Mouse (Mus musculus) kidney, embryonic 14.5 days (tissue): ENCODE data around the gene Atp6v0a1. TPM values are rescaled to one million over a fixed set of nuclear protein-coding genes. Genes with fewer than 3 reads are reported as not detected.

ENCODE experiments used
- ATAC-seq: fragments of 200-750 bp; cut with Nextera tagmentation; 2 replicates; pipeline ENCODE4 v1.8.0; 2017; ENCODE audit warnings: moderate number of reproducible peaks, mild to moderate bottlenecking, moderate TSS enrichment, moderate library complexity; ENCODE audit not compliant: low FRiP score, low TSS enrichment
- H3K27ac ChIP-seq: fragments of 300-500 bp; sonication (generic); 2 replicates; pipeline ENCODE4 v1.5.1; 2014; ENCODE audit warnings: low read depth, mild to moderate bottlenecking, low read length, moderate library complexity, mixed read lengths
- H3K27me3 ChIP-seq: fragments of 300-500 bp; sonication (generic); 2 replicates; pipeline ENCODE4 v1.6.1; 2014; ENCODE audit warnings: mild to moderate bottlenecking, low read length; ENCODE audit not compliant: control insufficient read depth, insufficient read depth
- H3K36me3 ChIP-seq: fragments of 300-500 bp; sonication (generic); 2 replicates; pipeline ENCODE4 v1.6.1; 2014; ENCODE audit warnings: low read length, mixed read lengths; ENCODE audit not compliant: control insufficient read depth, insufficient read depth
- H3K4me1 ChIP-seq: fragments of 300-500 bp; sonication (generic); 2 replicates; pipeline ENCODE4 v1.6.1; 2014; ENCODE audit warnings: low read length, mixed read lengths; ENCODE audit not compliant: control insufficient read depth, insufficient read depth
- H3K4me2 ChIP-seq: fragments of 300-500 bp; sonication (generic); replicated peaks from 2 replicates; pipeline ENCODE4 v1.6.1; 2014; ENCODE audit warnings: low read depth, mild to moderate bottlenecking, low read length
- H3K4me3 ChIP-seq: fragments of 300-500 bp; sonication (generic); 2 replicates; pipeline ENCODE4 v1.5.1; 2014; ENCODE audit warnings: mild to moderate bottlenecking, low read length
- H3K9ac ChIP-seq: fragments of 300-500 bp; sonication (generic); 2 replicates; pipeline ENCODE4 v1.6.1; 2014; ENCODE audit warnings: low read depth, mild to moderate bottlenecking, low read length, moderate library complexity
- H3K9me3 ChIP-seq: fragments of 300-500 bp; sonication (generic); 2 replicates; pipeline ENCODE4 v1.6.1; 2016; ENCODE audit warnings: low read length; ENCODE audit not compliant: control insufficient read depth
- WGBS: fragments of 180-500 bp; shearing (Covaris S2); extraction: QIAGEN DNeasy Blood & Tissue Kit; methylation state at CpG from one replicate; pipeline ENCODE4 v1.1.7; 2014; 5-methylcytosine and 5-hydroxymethylcytosine counted together
- microRNA-seq: library from miRNA; unstranded; fragments of <30 nt; microRNA quantifications from one replicate; pipeline ENCODE4, GENCODE M21; 2016
- polyA plus RNA-seq: library from polyadenylated mRNA; unstranded; fragments of >200 nt; fragmentation: Nextera tagmentation; extraction: Ambion mirVana; gene quantifications from 2 replicates; pipeline ENCODE4 v1.2.1, GENCODE M21; 2014

The Atp6v0a1 gene
- polyA plus RNA-seq, 1 experiment from 2014 or later: 38.8 TPM

DNA sequence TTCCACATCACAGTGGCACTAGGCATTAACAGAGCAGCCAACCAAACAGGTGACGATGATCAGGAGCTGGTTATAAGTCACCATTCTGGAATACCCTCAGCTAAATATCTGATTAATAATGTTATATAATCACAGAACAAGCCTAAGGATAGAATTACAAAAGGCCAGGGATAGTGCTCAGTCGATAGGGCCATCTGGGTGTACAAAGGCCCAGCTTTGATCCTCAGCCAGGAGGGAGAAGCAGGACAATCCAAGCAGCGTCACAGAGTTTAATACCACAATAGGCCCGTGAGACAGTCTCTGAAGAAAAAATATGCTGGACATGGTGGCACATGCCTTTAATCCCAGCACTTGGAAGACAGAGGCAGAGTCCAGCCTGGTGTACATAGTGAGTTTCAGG lies 100.1 kb downstream of the Atp6v0a1 start:
- H3K9me3 ChIP-seq: no peaks in the 10 kb centered on the region
- 84% methylated on average over 4 of the region's 4 CpGs for WGBS
- no peak overlapping the region for H3K4me3 ChIP-seq
- no peak overlapping the region for H3K4me2 ChIP-seq
- no peak for ATAC-seq
- peaks cover 10% of the 10 kb centered on the region; the same call in 1 of the 2 replicates for H3K36me3 ChIP-seq
- no peak overlapping the region for H3K27ac ChIP-seq
- H3K27me3 ChIP-seq: no peaks in the 10 kb centered on the region
- H3K9ac ChIP-seq: no peak overlapping the region
- H3K4me1 ChIP-seq: no peaks in the 10 kb centered on the region

DNA sequence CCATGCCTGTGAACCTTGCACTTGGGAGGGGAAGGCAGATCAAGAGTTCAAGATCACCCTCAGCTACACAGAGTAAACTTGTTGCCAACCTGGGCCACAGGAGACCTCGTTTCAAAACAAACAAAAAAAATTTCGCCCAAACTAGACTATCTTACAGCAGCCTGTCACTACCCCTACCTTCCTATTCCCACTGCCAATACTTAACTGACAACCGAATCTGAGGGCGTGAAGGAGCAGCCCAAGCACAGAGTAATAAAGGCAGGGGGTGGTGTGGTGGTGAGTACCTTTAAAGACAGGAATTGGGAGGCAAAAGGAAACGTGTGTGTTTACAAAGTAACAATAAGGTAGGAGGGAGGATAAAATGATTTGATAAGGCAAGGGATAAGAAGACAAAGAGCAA lies 101.5 kb downstream of the Atp6v0a1 start:
- ATAC-seq: no peak
- Histone ChIP-seq H3K4me3 (no peak overlapping the region), H3K36me3 (no peaks in the 10 kb centered on the region), H3K4me1 (peaks cover under 1% of the 10 kb centered on the region; the same call in 1 of the 2 replicates), H3K4me2 (no peak overlapping the region), H3K9me3 (no peaks in the 10 kb centered on the region), H3K9ac (no peak overlapping the region), H3K27ac (no peak overlapping the region), H3K27me3 (no peaks in the 10 kb centered on the region)
- WGBS: 56% methylated on average over 5 of the region's 5 CpGs

DNA sequence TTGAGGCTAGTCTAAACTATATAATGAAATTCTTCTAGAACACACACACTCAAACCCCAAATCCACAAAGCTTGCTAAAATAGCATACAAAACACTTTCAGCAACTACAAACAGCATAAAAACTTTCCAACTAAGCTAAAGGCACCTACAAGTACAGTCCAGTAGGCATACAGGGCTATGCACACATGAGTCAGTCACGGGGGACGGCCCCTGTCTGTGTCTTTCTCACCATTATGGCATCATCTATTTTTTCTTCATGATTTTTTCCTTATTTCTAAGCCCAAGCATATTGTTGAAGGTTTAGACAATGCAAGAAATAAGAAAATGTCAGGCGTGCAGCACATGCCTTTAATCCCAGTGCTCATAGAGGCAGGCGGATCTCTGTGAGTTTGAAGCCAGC lies 101.9 kb downstream of the Atp6v0a1 start:
- Histone ChIP-seq H3K9ac (no peak overlapping the region), H3K4me1 (peaks cover 3% of the 10 kb centered on the region; the same call in 1 of the 2 replicates), H3K36me3 (no peaks in the 10 kb centered on the region), H3K27me3 (no peaks in the 10 kb centered on the region), H3K9me3 (no peaks in the 10 kb centered on the region), H3K4me3 (no peak overlapping the region), H3K4me2 (no peak overlapping the region), H3K27ac (no peak overlapping the region)
- ATAC-seq: no peak
- 91% methylated on average over 4 of the region's 4 CpGs for WGBS

DNA sequence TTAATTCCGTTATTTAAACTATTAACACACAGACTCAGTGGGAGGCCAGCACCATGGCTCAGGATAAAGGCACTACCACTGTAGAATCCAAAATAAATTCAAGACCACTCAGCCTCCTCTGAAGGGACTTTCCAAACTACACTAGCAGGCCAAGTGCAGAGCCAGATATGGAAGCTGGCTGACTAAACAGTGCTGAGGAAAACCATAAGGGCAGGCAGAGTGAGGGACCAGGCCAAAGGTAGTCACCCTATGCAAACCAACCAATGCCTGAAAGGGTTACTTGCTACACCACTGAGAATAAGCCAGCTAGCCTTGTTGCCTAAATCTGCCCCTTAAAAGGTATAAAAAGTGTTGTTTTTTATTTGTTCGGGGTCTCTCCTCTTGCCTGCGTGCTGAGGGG lies 102.9 kb downstream of the Atp6v0a1 start:
- WGBS: 93% methylated on average over 3 of the region's 3 CpGs
- no peaks in the 10 kb centered on the region for H3K9me3 ChIP-seq
- no peak for ATAC-seq
- H3K4me2 ChIP-seq: no peak overlapping the region
- H3K27me3 ChIP-seq: no peaks in the 10 kb centered on the region
- H3K4me1 ChIP-seq: peaks cover 3% of the 10 kb centered on the region; the same call in 1 of the 2 replicates
- peaks cover 6% of the 10 kb centered on the region; the same call in 1 of the 2 replicates for H3K36me3 ChIP-seq
- H3K27ac ChIP-seq: no peak overlapping the region
- no peak overlapping the region for H3K9ac ChIP-seq
- H3K4me3 ChIP-seq: no peak overlapping the region

Small RNA genes within 50 kb of the gene (microRNA-seq; reads per million reads assigned to microRNA genes)
- 0.84 reads per million for gene Mir6928

Other genes starting within 250 kb of the Atp6v0a1 start
- gene Kcnh4, start 249.5 kb upstream of the Atp6v0a1 start, polyA plus RNA-seq: 0.07 TPM in 1 of 2 replicates, not detected in the other
- not detected in 2 replicates for gene Hcrt, start 246.5 kb upstream of the Atp6v0a1 start, polyA plus RNA-seq
- gene Ghdc, start 238.5 kb upstream of the Atp6v0a1 start, polyA plus RNA-seq: 3.6 and 4.5 TPM in 2 replicates
- 12.7 and 19.8 TPM in 2 replicates for gene Stat5b, start 158.7 kb upstream of the Atp6v0a1 start, polyA plus RNA-seq
- 2.0 and 3.0 TPM in 2 replicates for gene Stat5a, start 150.1 kb upstream of the Atp6v0a1 start, polyA plus RNA-seq
- gene Stat3, start 69.9 kb upstream of the Atp6v0a1 start, polyA plus RNA-seq: 25.3 and 40.0 TPM in 2 replicates
- gene Cavin1, start 38.6 kb upstream of the Atp6v0a1 start, polyA plus RNA-seq: 40.7 and 45.1 TPM in 2 replicates
- gene Naglu, start 60.6 kb downstream of the Atp6v0a1 start, polyA plus RNA-seq: 7.0 and 11.5 TPM in 2 replicates
- gene Hsd17b1, start 69.0 kb downstream of the Atp6v0a1 start, polyA plus RNA-seq: 0.16 TPM in 1 of 2 replicates, not detected in the other
- gene Coasy, start 73.1 kb downstream of the Atp6v0a1 start, polyA plus RNA-seq: 42.0 and 44.9 TPM in 2 replicates
- 39.7 and 48.7 TPM in 2 replicates for gene Mlx, start 77.8 kb downstream of the Atp6v0a1 start, polyA plus RNA-seq
- gene Psmc3ip, start 86.0 kb downstream of the Atp6v0a1 start, polyA plus RNA-seq: 52.0 and 61.8 TPM in 2 replicates
- gene Retreg3, start 110.4 kb downstream of the Atp6v0a1 start, polyA plus RNA-seq: 10.5 and 14.0 TPM in 2 replicates
- gene Tubg1, start 110.5 kb downstream of the Atp6v0a1 start, polyA plus RNA-seq: 81.9 and 95.4 TPM in 2 replicates
- gene Tubg2, start 146.5 kb downstream of the Atp6v0a1 start, polyA plus RNA-seq: 3.7 and 4.5 TPM in 2 replicates
- 1.7 and 2.1 TPM in 2 replicates for gene Cntnap1, start 161.1 kb downstream of the Atp6v0a1 start, polyA plus RNA-seq
- 17.0 and 17.9 TPM in 2 replicates for gene Plekhh3, start 161.9 kb downstream of the Atp6v0a1 start, polyA plus RNA-seq
- gene Ccr10, start 166.0 kb downstream of the Atp6v0a1 start, polyA plus RNA-seq: 0.24 and 0.51 TPM in 2 replicates
- 18.2 and 27.4 TPM in 2 replicates for gene Ezh1, start 217.0 kb downstream of the Atp6v0a1 start, polyA plus RNA-seq
- 248 and 275 TPM in 2 replicates for gene Ramp2, start 236.6 kb downstream of the Atp6v0a1 start, polyA plus RNA-seq
- 154 and 160 TPM in 2 replicates for gene Vps25, start 244.3 kb downstream of the Atp6v0a1 start, polyA plus RNA-seq